Mouse (Mus musculus): ENCODE measurements around the gene Rpl22.

- TF ChIP-seq CTCF (IDR thresholded peaks at IDR 0.05; ENCODE audit: low read depth) (no peak), EP300 (IDR thresholded peaks at IDR 0.05; ENCODE audit: low read depth) (no peak)
Measured at GRCm38 (mm10) chr4:152282721-152283120, 42.8 kb upstream of the Rpl22 start.
